Mouse (Mus musculus) forelimb bud, embryonic 11.5 days (tissue): ENCODE measurements around the gene 6330403K07Rik.

ENCODE experiments used
- DNase-seq: peaks from one replicate; pipeline ENCODE4 v3.0.0-alpha.2; 2012; ENCODE audit warnings: low read depth, low spot score

The 6330403K07Rik gene

DNA sequence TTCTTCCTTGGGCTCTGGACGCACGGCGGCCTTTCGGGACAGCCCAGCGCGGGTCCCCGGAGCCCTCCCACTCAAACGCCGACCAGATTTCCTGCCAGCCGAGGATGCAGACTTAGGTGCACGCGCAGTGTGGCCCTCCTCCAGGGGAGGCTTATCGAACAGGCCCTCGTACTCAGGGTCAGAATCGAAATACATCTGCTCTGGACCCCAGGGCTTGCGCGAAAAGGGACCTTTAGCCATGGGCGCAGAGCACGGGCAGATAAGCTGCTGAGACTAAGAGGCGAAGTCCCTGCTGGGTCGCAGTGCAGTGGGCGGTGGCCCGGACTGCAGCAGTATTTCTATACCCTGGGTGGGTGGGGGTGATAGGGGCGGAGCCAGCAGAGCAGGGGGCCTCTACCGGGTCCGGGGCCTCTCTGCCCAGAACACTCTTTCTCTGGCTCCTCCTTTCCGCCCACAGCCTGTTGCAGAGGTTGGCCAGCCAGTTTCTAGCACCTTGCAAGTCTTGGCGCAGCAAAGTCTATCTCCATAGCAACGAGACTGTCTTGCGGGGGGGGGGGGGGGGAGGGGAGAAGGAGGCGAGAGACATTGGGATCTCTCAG lies at the start of gene 6330403K07Rik:
TSS of gene 6330403K07Rik (minus strand) at position 351 of the 599 bp plus-strand sequence.
- DNase-seq, result peak; percentile 93

DNA sequence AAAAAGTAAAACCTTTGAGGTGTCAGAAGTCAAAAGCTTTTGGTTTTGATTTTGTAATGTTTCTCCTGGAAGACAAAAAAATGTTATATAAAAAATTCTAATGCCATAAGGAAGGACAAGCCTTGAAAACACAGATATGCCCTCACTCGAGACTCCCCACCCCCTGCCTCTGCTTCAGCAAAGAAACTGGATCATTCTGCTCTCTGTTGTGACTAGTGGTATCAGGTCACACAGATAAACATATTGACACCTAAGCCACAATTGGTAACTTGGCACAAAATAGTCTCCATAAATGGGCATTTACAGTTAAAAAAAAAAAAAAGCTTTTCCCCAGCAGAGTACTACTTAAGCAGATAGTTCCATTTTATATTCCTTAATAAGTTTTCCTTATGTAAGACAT lies 43.0 kb upstream of the 6330403K07Rik start:
- DNase-seq, result no peak

DNA sequence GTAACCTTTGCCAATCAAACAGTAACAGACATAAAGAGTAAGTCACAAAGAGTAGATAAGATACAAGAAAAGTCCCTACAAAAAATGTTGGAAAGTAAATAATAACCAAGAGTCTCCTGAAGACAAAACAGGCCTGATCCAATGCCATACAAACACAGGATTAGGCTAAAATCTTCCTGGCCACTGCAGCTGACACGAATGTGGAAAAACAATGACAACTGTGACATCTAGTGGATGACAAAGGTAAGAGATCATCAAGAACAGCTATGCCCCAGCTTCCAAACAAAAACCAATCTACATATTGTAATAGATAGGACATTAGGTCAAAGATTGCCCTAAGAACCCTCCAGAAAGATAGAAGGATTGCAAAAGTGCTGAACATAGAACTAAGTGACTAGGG lies 19.2 kb upstream of the 6330403K07Rik start:
- DNase-seq, result peak; percentile 32

DNA sequence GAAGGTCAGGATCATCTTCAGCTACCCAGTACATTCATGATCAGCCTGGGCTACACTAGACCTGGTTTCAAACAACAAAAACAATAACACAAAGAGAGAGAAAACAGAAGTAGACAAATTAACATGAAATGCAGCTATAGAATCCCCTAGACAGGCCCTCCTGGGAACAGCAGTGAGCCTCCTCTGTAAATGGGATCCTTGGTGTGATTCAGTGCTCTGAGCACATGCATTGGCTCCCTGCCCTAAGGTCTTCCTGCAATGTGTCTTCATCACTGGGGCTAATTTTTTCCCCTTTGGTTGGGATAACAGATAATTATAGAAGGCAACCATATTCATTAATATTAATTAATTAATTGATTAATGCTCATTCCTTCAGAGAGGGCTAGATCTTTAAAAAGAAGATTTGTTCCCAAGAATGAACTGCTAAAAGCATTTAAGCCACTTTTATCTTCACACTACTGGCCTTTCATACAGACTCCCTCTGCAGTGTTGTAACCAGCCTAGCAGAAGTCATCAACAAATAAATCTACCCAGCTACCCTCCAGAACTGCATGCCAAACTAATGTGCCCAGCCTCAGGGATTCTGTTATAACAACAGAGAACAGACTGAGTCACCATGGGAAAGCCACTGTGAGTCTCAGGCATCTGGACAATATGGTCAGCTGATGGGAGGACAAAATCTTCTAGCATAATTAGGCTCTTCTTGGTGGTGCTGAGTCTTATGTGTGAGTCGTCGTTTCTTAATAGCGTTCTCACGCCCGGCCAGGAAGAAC lies 6.4 kb upstream of the 6330403K07Rik start:
- no peak for DNase-seq

DNA sequence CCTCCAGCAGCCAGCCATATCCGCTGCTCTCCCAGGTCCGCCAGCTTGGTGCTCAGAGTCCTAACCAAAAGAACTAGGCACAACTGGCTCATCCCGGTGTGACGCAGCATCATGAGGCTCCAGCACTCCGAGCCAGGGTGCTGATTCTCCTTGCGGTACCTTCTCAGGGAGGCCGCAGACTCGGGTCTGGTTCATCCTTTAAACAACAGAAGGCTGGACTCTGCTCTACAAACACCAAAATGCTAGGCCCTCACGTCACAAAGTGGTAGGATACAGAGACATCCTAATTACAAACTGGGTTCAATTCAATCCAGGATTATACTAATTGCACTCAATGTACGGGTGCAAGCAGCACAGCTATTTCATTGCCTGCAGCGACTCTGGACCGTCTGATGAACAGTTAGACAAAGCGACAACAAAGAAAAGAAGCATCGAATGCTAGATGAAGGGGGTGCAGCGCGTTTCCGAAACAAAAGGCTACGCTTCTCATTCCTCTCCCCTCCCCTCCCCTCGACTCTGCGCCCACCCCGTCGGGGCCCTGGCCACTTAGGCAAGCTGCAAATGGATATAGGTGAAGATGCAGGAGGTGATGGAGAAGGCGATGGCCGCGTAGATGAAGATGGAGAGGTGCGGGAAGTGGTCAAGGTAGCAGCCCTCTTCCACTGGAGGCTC lies 686 bp downstream of the 6330403K07Rik start:
- DNase-seq, result peak; percentile 38

DNA sequence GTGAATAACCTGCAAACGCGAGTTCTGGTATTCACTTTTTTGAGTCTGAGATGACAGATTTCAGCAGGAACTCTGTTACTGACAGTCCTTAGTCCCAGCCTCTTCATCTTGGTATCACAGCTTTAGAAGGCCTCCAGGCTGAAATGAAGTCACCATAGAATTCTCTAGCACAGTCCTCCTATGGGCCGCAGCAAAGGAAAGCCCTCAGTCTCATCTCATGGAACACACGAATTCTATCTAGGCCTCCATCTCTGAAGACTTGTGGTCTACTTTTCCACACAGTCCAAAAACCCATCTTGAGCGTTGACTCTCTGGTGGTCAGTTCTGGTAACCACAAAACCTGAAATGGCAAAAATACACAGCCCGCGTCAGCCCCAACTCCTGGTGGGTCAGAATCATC lies 1.2 kb downstream of the 6330403K07Rik start:
- DNase-seq, result no peak

DNA sequence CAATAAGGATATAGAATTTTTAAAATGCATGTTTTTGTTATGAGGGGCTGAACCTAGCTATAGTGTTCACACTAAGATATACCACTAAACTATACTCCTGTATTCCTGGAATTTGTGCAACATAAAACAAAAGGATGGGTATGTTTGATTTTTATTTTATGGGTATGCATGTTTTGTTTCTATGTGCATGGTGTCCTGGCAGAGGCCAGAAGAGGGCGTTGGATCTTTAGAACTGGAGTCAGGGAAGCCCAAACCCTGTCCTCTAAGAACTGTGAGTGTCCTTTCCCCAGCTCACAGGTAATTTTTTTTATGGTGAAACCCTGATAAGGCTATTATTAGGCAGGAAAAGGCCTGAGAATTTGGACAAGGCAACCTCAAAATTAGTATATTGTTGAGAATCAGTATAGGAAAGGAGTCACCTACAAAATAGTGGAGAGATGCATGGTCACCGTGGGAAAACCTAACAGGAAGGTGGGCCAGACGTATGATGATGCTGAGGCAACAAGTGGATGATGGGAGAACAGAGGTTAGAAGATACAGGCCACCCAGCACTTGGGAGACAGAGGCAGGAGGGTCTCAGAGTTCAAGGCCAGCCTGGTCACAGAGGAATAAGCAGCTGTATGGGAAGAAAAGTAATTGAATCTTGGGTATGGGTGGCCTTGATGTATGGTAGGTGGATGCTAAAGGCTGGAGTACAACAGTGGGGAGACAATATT lies 3.8 kb downstream of the 6330403K07Rik start:
- DNase-seq, result no peak

DNA sequence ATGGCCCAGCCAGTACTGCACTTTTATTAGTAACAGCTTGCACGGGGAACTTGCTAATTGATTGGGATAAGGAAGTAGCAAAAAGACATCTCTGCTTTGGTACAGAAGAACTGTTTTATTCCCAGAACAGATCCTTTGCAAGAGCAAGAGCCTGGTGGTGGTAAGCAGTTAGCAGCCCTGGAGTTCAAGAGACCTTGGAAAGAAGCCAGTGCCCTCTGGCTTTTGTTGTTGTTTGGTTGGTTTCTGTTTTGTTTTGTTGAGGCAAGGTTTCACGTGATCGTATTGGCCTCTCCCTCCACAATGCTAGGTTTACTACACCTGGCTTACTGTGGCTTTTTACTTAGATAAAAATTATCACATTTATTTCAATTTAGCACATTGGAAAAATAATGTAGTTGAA lies 5.0 kb downstream of the 6330403K07Rik start:
- DNase-seq, result no peak

DNA sequence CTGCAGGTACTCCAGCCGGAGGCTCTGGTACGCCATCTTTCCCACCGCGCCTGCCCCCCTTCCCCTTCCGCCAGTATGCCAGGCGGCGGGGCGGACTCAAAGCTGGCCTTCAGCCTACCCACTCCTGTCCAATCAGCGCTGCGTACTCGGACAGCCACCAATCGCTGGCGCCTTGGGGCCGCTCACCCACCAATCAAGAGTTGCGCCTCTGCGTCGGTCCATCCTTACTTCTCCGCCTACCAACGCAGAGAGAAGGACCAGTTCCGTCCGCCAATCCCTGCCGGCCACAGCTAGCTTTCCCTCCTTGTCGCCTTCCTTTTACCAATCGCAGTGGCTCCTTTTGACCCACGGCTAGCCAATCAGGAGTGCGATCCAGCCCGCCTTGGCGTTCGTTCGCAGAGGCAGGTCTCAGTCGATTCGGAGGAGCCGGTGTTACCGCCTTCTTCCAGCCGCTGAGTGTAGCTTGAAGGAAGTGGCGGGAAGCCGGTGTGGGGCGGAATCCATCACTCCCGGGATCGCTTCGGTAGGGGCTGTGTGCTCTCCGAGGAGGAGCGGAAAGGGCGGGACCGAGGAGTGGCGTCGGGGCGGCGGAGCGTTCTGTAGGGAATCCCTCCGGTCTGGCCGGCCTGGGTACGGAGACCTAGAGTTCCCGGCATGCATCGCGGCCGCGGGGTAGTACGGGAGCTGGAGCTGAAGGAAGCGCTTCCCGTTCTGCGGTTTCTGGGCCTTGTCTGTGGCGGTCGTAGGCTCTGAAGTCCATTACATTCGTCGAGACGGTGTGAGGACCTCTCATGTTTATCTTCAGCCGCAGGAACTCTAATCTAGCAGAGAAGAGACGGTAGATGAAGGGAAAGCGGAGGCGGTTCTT lies 13.9 kb downstream of the 6330403K07Rik start, which contains the start of the genes Mis12 and Derl2:
TSS of gene Mis12 (plus strand) at position 411 of the 868 bp plus-strand sequence.
TSS of gene Derl2 (minus strand) at position 641 of the 868 bp plus-strand sequence.
- DNase-seq, result peak; percentile 99

DNA sequence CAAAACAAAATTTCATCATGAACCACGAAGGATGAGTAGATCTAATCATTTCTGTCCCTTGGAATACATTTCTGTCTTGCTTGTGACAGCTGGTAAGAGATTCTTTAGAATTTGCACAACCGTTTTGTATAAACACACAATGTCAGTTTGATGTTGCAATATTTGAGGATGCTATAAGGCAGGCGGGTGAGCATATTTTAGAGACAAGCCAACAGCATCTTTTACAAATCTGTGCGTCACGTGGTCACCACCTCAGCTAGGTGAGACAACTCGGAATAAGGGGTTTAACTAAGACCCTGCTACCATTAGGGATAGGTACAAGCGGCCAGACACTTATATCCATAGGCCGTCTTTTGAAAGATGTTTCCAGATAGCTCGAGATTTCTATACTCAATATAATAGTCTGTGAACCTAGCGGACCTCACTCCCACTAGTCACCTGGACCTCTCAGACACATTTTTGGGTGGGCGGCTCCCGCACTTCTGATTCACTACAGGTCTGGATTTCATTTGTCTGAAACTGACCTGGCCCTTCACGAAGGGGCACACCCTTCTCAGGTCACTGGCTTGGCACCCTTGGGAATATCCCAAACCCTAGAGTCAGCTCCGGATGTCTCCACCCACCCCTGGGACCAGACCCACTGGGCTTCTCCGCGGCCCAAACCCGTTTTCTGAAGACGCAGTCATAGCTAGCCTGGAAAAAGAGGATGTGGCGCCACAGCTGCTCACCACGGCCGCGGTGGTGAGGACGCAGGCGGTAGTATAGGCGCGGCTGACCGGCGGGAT lies 14.7 kb downstream of the 6330403K07Rik start:
- peak; percentile 10 for DNase-seq

DNA sequence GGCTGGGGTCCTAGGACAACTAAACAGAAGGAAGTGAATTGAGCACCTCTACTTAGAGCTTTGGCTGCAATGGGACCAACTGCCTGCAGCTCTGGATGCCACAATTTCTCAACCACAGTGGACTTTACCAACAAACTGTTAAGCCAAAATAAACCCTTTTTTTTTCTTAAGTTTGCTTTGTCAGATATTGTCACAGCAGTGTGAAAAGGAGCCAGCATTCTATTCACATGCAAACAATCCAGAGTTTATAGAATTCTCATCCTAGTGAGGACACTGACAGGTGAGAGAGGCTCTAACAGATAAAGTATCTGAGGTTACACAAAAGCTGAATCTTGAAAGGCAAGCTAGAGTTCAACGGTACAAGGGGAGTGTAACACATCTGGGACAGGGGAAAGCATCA lies 16.3 kb downstream of the 6330403K07Rik start:
- no peak for DNase-seq

DNA sequence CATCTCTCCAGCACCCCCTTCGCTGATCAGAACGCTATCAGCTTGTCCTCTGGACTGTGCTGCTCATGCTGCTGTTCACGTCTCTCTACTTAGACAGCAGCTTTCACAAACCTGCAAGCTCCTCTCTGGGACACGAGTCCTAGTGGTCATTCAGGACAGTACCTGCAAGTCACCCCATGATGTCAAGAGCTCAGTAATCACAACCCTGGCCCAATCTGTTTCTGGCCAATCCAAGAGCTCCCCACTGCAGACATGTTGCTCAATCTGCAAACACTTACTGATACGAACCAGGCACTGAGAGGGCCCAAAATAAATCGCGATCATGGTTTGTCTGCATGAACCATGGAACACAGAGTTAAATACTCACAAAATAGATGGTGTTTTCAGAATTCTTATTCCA lies 20.6 kb downstream of the 6330403K07Rik start:
- no peak for DNase-seq

DNA sequence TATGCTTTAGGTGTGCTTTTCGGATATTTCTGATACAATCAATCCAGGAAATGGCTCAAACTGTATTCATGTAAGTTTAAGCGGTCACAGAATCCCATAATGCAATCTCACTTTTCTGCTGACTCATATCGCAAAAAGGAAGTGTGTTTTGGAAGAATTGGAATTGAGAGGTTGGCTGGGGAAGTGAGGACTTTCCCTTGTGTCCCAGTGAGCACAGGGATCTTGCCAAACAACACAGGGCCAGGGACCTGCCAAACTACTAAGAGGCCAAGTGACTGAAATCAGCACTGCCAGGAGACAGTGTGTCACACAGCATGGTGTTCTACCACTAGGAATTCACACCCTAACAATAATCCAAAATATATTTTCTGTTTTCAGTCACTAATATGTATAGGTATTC lies 25.0 kb downstream of the 6330403K07Rik start:
- no peak for DNase-seq

DNA sequence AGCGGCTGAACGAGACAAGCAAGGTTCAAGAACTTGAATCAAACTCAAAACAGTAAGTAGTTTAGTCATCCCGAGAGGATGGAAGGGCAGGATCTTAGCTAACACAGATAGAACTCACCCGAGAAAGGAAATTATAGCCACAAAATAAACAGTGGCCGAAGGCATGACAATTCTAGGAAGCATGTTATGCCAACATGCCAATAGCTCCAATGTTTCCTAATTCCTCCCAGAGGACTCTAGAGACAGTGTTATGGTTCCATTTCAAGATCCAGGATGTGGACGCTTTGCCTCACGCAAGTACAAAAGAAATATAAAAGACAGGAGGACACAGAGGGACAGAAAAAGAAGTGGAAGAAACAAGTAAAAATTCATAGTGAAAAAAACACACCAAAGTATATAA lies 25.5 kb downstream of the 6330403K07Rik start:
- DNase-seq, result no peak

DNA sequence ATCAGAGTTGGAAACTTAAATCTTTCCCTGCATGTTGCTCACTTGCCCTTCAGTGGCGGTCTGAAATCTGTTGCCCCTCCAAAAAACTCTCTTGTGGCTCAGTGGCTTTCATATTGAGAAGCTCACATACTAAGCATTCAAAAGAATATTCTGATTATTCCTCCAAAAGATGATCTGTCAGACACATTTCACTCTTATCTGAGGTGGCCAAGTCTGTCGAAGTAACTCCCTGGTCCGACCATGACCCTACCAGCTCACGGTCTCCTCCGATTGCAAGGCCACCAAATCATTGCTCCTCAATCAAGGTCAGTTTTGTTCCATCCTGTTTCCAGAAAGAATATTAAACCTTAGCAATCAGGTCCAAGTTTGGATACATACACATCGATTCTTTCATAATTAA lies 26.3 kb downstream of the 6330403K07Rik start:
- DNase-seq, result no peak

DNA sequence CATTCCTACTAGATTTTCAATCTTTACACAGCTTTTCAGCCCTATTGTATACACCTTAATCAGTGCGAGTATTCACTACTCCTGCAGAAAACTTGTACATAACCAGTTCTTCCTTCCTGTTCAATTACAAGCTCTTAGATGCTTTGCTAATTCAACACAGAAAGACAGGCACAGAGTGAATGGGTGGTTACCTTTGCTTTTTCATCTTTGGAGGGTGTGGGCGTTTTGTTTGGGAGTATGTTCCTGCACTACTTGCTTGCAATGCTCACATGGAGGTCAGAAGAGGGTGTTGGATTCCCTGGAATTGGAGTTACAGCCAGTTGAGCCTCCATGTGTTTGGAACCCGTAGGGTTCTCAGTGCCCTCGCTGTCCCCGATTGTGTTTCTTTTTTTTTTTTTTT lies 28.3 kb downstream of the 6330403K07Rik start:
- no peak for DNase-seq

DNA sequence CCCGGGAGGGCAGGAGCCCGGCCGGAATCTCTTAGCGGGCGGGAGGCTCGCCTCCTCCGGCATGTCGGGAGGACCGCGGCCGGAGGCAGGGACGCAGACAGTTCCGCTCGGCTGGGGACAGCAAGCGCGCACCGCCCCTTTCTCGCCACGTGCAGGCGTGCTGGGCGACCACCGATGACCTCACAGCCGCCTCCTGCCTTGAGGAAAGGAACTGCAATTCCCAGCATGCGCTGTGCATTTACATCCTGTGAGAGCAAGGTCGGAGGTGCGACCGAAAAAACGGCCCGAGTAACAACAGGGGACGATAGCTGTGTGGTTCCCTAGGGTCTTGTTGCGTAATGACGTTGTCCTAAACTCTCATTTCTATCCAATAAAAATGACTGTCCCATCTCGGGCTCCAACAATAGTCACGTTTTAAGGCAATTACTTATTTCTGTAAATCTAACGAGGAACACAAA lies 29.0 kb downstream of the 6330403K07Rik start, which contains the start of gene Dhx33:
TSS of gene Dhx33 (minus strand) at position 122 of the 458 bp plus-strand sequence.
- DNase-seq, result peak; percentile 98

DNA sequence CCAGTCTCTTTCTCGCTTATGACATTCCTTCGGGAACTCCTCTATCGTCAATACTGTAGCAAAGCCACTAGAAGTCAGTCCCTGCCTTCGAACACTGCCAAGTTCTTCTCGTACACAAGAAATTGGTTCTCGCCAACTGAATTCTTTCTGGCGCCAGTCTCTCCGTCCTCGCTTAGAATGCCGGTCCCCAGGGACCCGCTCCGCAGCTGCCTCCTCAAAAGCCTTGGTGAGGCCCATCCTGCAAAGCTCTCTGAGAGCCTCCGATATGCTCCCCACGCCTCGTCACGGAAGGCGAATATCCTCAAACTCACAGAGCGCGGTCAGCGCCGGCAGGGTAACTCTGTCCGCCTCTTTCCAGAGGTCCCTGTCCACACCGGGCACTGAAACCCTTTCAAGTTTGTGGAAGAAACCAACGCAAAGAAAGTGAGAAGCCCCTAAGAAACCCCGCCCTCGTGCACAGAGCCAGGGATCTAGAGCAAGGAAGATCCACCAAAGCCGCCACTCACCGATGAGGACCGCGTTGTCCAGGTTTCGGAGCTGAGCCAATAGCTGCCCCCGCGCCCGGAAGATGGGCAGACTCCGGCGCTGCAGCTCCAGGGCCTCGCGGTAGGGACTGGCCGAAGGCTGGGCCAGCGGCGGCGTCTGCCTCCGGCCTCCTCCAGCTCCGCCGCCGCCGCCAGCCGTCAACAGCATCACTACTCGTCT lies 29.6 kb downstream of the 6330403K07Rik start:
- peak; percentile 23 for DNase-seq

DNA sequence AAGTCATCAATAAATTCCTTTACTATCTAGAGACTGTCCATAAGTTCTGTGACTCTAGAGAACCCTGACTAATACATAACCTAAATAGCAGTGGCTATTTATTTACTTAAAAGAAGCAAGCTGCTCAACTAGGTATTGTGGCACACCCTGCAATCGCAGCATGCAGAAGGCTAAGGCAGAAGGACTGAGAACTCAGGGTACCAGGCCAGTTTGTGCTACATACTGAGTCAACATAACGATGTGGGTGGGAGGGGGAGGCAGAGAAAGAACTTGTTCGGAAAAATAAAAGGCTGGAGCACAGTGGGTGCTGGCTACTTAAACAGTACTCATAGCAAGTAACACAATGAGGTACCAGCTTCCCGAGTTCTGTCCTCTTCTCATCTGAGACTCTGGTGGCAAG lies 32.1 kb downstream of the 6330403K07Rik start:
- DNase-seq, result no peak
